Mouse (Mus musculus) liver, adult (tissue): Measurements from ENCODE around the gene Pam.
A peak's percentile ranks its signal among the peaks of the same experiment; 100 is the strongest.

ENCODE experiments used
- GATA4 ChIP-seq: IDR thresholded peaks from 2 replicates; pipeline ENCODE4 v1.6.1; 2014; ENCODE audit warnings: mild to moderate bottlenecking, low read length; ENCODE audit not compliant: insufficient replicate concordance

Gene Pam

DNA sequence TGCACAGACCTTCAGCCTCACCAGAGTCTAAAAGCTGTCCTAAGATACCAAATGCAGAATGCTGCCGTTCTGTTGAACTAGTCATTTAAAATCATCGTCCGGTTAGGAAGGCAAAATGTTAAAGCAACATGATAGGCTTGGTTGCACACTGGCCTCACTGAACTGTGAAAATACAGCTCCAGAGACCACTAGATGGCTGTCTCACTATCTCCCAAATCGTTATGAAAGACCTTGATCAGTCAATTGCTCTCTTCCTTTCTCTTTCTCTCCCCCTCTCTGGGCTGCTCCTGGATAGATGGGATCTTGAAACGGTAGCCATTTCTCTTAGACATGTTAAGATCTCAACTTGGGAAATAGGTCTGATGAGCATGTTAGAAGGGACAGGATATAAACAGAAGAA lies 223.0 kb downstream of the Pam start:
- TF ChIP-seq GATA4 = no peak

GRCm38 (mm10) chr1:97872072-97872471 lies 223.4 kb downstream of the Pam start:
- TF ChIP-seq GATA4 = no peak

GRCm38 (mm10) chr1:97864135-97864534 lies 231.3 kb downstream of the Pam start:
- no peak for TF ChIP-seq GATA4

DNA sequence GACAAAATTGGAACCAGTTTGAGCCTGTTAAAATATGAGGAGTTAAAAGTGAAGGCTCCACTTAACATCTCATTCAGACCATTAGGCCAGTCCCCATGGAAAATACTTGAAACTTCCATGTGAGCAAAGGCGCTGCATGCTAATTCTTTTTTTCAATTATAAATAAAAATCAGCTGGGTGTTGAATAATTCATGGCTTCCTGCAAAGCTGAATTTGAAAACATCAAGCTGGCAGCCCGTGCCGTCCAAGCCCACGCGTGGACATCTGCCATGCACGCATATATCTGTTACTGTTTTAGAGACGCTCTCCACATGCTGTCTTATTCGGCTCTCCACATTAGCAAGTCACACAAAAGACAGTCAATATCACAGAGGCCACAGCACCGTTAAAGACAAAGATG lies 232.3 kb downstream of the Pam start:
- no peak for TF ChIP-seq GATA4

DNA sequence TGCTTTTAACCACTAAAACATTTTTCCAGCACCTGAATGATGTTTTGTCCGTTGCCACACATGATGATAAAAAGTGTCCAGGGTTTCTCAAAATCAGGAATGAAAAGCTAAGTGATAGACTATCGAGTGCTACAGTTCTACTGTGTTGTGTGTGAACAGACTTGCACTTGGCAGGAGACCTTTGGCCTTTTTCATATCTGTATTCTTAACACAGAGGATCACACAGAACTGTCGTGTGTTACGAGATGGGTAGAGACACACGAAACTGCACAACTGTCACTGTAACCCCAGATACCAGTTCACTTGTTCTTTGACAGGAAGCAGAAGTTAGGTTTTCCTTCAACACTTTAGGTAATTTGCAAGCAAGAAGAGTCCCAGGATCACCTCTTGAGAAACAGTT lies 232.7 kb downstream of the Pam start:
- no peak for TF ChIP-seq GATA4

DNA sequence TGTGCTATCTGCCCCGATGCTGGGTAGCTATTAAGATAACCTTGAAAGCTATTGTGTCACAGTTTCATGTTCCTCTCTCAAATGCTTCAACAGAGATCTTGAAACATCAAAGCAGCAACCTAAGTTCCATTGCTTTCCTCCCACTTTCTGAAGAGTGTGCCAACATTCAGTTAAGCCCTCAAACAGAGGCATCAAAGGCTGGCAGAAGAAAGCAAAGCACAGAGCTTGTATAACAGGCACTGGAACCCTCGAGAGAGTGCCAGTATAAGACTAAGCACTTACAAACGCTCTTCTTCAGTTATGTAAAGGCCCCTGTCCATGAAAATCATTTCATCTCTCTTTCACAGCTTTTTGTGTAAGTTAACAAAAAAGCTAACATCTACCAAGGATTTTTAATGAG lies 241.2 kb downstream of the Pam start:
- no peak for TF ChIP-seq GATA4

DNA sequence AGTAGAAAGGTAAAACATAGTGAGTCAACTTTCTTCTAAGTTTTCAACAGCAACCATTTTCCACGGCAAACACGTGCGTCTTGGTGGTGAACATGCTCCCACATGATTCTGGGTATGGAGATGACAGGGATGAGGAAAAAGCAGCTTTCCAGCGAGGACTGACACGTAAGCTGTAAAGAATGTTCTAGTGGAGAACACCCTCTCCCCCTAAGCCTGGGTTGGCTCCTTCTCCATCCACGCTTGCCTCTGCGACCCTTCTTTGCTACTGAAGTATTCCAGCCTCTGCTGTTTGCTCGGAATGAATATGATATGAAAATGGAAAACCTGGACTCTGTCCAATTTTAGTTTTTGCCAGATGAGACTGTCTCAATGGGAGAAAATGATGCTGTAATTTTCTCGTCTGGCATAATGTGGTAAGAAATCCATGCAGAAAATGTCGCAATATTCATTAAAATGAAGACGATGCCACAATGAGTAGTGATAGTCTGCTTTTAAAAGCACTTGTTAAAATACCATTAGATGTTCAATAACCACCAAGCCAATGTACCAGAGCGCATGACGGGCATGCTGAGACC lies 243.8 kb downstream of the Pam start:
- no peak for TF ChIP-seq GATA4

- no peak for TF ChIP-seq GATA4
Measured at GRCm38 (mm10) chr1:97848601-97849241, 246.7 kb downstream of the Pam start.

DNA sequence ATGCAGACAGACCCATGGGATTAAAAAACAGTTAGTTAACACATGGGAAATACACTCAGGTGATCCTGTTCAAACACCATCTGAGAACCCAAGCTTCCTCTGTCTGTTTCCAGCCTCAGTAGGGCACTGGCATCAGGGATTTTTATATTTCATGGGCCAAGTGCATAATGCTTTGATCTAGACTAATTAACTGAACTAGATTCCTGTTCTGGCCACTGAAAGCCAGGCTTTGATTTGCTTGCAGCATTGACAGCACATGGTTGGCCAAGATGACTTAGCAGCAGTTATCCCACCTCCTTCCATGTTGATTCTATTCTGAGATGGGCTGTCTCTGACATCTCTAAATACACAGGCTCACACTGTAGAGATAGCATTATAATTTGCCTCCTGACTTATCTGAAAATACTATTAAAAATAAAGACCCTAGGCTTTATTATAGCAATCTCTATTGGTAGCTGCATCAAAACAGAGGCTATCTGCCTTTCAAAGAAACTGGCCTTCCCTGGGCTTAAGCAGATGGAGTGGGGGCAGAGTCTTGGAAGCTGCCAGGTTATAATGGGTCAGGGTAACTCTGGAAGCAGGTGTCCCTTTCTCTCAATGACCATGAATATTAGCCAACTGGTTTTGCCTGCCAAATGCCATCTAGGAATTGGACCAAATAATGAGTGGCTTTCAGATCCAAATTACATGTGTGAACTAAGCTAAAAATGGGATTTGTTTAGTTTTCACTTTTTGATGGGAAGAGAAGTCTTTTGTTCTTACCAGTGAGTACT lies 252.0 kb downstream of the Pam start:
- no peak for TF ChIP-seq GATA4

DNA sequence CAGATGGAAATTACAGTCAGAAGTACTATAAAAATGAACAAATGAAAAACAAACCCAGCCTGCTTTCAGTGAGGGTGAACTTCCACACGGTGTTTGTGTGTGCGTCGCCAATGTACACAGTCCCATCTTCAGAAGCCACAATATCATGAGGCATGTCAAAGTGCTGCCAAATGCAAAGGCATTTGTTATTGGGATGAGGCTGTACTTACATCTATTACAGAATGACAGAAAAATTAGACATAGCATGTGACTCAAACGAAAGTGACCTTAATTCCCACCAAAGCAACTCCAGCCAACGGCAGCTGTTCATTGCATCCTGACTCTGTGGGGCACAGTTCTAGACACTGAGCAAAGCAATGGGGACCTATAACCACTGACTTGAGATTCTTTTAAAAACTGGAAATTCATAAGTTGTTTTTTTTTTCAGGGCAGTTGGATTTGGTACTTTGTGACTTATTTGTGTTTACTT lies 261.1 kb downstream of the Pam start:
- no peak for TF ChIP-seq GATA4

DNA sequence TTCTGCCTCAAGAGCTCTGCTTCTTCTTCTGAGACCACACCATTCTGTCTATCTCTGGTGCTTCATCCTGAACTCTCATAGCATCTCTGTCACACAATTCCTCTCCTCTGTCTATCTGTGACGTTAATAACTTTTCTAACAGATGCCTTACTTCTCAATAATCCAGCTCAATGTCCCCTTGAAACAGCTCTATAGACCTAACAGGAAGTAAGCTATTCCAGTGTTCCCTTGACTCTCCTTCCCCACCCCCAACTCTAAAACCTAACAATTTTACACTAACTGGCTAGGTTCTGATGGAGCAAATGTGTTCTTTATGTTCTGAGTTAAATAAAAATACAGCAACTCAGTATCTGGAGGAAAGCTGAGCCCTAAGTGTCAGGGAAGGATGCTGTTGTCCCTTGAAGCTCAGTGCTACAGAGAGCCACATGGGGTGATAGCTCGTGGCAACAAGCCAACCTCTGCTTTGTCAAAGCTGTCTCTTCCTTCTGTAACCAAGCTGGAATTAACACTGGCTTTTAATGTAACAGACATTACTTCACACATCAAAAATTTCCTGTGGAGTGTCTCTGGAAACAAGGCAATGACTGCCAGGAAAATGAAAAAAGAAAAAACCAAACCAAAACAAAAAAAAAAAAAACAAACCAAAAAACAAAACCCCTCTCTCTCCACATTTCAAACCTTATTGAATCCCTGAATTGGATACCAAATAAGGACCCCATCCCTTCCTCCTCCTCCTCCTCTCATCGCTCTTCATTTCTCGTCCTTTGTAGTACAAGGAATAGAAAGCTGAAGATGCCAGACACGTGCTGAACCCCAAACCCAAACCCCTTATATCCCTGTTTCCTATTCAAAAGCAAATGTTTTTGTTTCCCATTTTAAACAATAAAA lies 261.7 kb downstream of the Pam start:
- TF ChIP-seq GATA4 = no peak

- TF ChIP-seq GATA4 = no peak
Measured at GRCm38 (mm10) chr1:97828087-97828486, 267.4 kb downstream of the Pam start.

DNA sequence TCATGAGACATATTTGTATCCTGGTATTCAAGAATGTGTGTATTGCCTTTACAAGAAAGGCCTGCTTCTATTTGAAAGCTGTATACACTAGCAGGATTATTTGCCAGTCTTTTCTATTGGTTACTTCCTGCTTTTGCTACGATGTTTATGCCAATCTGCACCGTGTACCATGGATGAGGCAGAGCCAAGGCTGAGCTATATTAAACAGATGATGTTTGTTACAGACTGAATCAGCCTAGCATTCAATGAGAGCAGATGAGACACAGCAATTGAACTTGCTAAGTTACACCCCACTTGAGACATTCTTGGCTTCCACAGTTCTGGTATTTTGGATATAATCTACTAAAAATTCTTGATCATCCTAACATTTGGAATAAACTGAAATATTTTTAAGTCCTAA lies 267.9 kb downstream of the Pam start:
- no peak for TF ChIP-seq GATA4

DNA sequence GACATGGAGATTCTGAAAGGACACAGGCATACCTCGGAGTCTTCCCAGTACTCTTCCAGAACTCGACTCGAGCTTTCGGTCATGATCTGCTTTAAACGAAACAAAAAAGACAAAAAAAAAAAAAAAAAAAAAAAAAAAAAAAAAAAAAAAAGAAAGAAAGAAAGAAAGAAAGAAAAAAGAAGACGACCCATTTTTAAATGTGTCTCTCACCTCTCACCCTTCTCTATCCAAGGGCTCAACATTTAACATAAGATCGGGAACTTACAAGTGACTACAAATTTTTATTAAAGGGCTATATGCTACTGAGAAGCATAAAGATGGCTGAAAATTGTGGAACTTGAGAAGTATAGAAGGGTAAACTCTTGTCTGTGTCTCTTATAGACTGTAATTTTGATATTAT lies 272.5 kb downstream of the Pam start:
- TF ChIP-seq GATA4 = no peak

- TF ChIP-seq GATA4 = peak; percentile 54; the same call in 1 of the 2 replicates
Measured at GRCm38 (mm10) chr1:97822203-97822602, 273.2 kb downstream of the Pam start.
